Mouse (Mus musculus) heart, adult 2 months (tissue): ENCODE measurements around the gene Bsn.
A peak's percentile ranks its signal among the peaks of the same experiment; 100 is the strongest.

Source experiments
- CTCF ChIP-seq: fragments of 200-600 bp; IDR thresholded peaks from 2 replicates; pipeline ENCODE4 v1.8.1; 2022; ENCODE audit warnings: antibody characterized with exemption, mild to moderate bottlenecking, moderate library complexity
- POLR2A ChIP-seq: fragments of 200-500 bp; IDR thresholded peaks from 2 replicates; pipeline ENCODE4 v1.6.1; 2011; ENCODE audit warnings: mild to moderate bottlenecking, low read depth, low read length, control low read depth; ENCODE audit not compliant: insufficient read depth

DNA sequence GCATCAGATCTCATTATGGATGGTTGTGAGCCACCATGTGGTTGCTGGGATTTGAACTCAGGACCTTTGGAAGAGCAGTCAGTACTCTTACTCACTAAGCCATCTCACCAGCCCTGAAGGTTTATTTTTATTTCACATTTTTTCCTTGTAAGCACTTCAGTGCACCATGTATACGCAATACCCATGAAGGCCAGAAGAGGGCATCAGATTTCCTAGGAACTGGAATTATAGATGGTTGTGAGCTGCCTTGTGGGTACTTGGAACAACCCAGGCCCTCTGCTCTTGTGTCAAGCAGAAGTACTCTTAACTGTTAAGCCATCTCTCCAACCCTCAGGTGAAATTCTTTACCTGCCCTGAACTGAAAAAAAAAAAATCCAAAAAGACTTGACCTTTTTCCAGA lies 54.0 kb downstream of the Bsn start:
- TF ChIP-seq CTCF (peak; percentile 71), POLR2A (no peak)
